Mouse (Mus musculus) forebrain, embryonic 10.5 days (tissue): ENCODE measurements around the gene A030014E15Rik. TPM values are rescaled to one million over a fixed set of nuclear protein-coding genes. Genes with fewer than 3 reads are reported as not detected.
"Not testable (repeated sequence)": the region's sequence is repeated elsewhere in the genome, so short reads cannot be mapped to it uniquely, and the experiment has no call there.

ENCODE experiments used
- DNase-seq: peaks from one replicate; pipeline ENCODE4 v3.0.0-alpha.2; 2017; ENCODE audit warnings: low spot score; ENCODE audit errors: extremely low spot score
- H3K27ac ChIP-seq: fragments of 300-500 bp; sonication (generic); 2 replicates; pipeline ENCODE4 v1.5.1; 2016; ENCODE audit warnings: mild to moderate bottlenecking
- H3K27me3 ChIP-seq: fragments of 300-500 bp; sonication (generic); 2 replicates; pipeline ENCODE4 v1.6.1; 2016; ENCODE audit warnings: mild to moderate bottlenecking; ENCODE audit not compliant: poor library complexity, severe bottlenecking
- H3K36me3 ChIP-seq: fragments of 300-500 bp; sonication (generic); replicated peaks from 2 replicates; pipeline ENCODE4 v1.6.1; 2016; ENCODE audit warnings: mild to moderate bottlenecking, moderate library complexity
- H3K4me1 ChIP-seq: fragments of 300-500 bp; sonication (generic); 2 replicates; pipeline ENCODE4 v1.6.1; 2016
- H3K4me3 ChIP-seq: fragments of 300-500 bp; sonication (generic); 2 replicates; pipeline ENCODE4 v1.5.1; 2016; ENCODE audit warnings: mild to moderate bottlenecking, moderate library complexity
- H3K9me3 ChIP-seq: fragments of 300-500 bp; sonication (generic); 2 replicates; pipeline ENCODE4 v1.6.1; 2016; ENCODE audit warnings: mild to moderate bottlenecking, moderate library complexity
- WGBS: fragments of 180-500 bp; shearing (Covaris S2); methylation state at CpG from one replicate; pipeline ENCODE4 v1.1.7; 2016; 5-methylcytosine and 5-hydroxymethylcytosine counted together
- polyA plus RNA-seq: library from polyadenylated mRNA; unstranded; fragments of >200 nt; fragmentation: Nextera tagmentation; extraction: Ambion mirVana; gene quantifications from 2 replicates; pipeline ENCODE4 v1.2.1, GENCODE M21; 2016

A030014E15Rik gene
- not detected in 2 replicates for polyA plus RNA-seq

- peaks cover under 1% of the 10 kb centered on the region; the same call in 1 of the 2 replicates for H3K4me1 ChIP-seq
- H3K9me3 ChIP-seq = peaks cover 5% of the 10 kb centered on the region; the same call in 1 of the 2 replicates
- WGBS = 84% methylated on average over 3 of the region's 6 CpGs
- DNase-seq = no peak
- H3K27me3 ChIP-seq = no peaks in the 10 kb centered on the region
- H3K4me3 ChIP-seq = no peak within 1 kb of the TSS
- no peak within 1 kb of the TSS for H3K27ac ChIP-seq
- H3K36me3 ChIP-seq = no peaks in the 10 kb centered on the region
Measured at GRCm38 (mm10) chr1:82924650-82925049, at the start of gene A030014E15Rik. A030014E15Rik (plus strand) TSS chr1:82924917.

GRCm38 (mm10) chr1:82879172-82879571 lies 45.5 kb upstream of the A030014E15Rik start:
- Histone ChIP-seq H3K36me3 (peaks cover 74% of the 10 kb centered on the region), H3K27ac (no peak overlapping the region), H3K27me3 (no peaks in the 10 kb centered on the region), H3K4me3 (no peak overlapping the region), H3K9me3 (no peaks in the 10 kb centered on the region), H3K4me1 (no peaks in the 10 kb centered on the region)
- no peak for DNase-seq
- 85% methylated on average over 2 of the region's 2 CpGs for WGBS

- DNase-seq = no peak
- H3K9me3 ChIP-seq = no peaks in the 10 kb centered on the region
- no peak overlapping the region for H3K4me3 ChIP-seq
- peaks cover 79% of the 10 kb centered on the region for H3K36me3 ChIP-seq
- no peaks in the 10 kb centered on the region for H3K27me3 ChIP-seq
- WGBS = 80% methylated on average over 8 of the region's 8 CpGs
- H3K4me1 ChIP-seq = no peaks in the 10 kb centered on the region
- no peak overlapping the region for H3K27ac ChIP-seq
Measured at GRCm38 (mm10) chr1:82880196-82880595, 44.5 kb upstream of the A030014E15Rik start.

- H3K27ac ChIP-seq = no peak overlapping the region
- no peaks in the 10 kb centered on the region for H3K4me1 ChIP-seq
- no peaks in the 10 kb centered on the region for H3K27me3 ChIP-seq
- no peaks in the 10 kb centered on the region for H3K9me3 ChIP-seq
- 96% methylated on average over 7 of the region's 7 CpGs for WGBS
- H3K36me3 ChIP-seq = peaks cover 75% of the 10 kb centered on the region
- no peak overlapping the region for H3K4me3 ChIP-seq
- DNase-seq = no peak
Measured at GRCm38 (mm10) chr1:82893269-82893668, 31.4 kb upstream of the A030014E15Rik start.

GRCm38 (mm10) chr1:82900567-82900966 lies 24.1 kb upstream of the A030014E15Rik start:
- Histone ChIP-seq H3K4me1 (no peaks in the 10 kb centered on the region; the same call in 1 of the 2 replicates), H3K9me3 (no peaks in the 10 kb centered on the region), H3K27me3 (no peaks in the 10 kb centered on the region), H3K36me3 (peaks cover 63% of the 10 kb centered on the region), H3K27ac (no peak overlapping the region), H3K4me3 (no peak overlapping the region)
- 94% methylated on average over 1 of the region's 1 CpGs for WGBS
- DNase-seq = no peak

GRCm38 (mm10) chr1:82901201-82901600 lies 23.5 kb upstream of the A030014E15Rik start:
- 93% methylated on average over 3 of the region's 3 CpGs for WGBS
- Histone ChIP-seq H3K27me3 (no peaks in the 10 kb centered on the region), H3K4me3 (no peak overlapping the region), H3K36me3 (peaks cover 59% of the 10 kb centered on the region), H3K9me3 (no peaks in the 10 kb centered on the region), H3K4me1 (no peaks in the 10 kb centered on the region; the same call in 1 of the 2 replicates), H3K27ac (no peak overlapping the region)
- DNase-seq = no peak

GRCm38 (mm10) chr1:82905886-82906285 lies 18.8 kb upstream of the A030014E15Rik start:
- Histone ChIP-seq H3K4me1 (no peaks in the 10 kb centered on the region; the same call in 1 of the 2 replicates), H3K4me3 (no peak overlapping the region), H3K27me3 (no peaks in the 10 kb centered on the region), H3K36me3 (peaks cover 31% of the 10 kb centered on the region), H3K27ac (no peak overlapping the region), H3K9me3 (no peaks in the 10 kb centered on the region)
- no peak for DNase-seq
- WGBS = 85% methylated on average over 3 of the region's 3 CpGs

- Histone ChIP-seq H3K4me1 (peaks cover 5% of the 10 kb centered on the region; the same call in 1 of the 2 replicates), H3K27me3 (no peaks in the 10 kb centered on the region), H3K4me3 (no peak within 1 kb of the TSS), H3K36me3 (0 out of 2 replicates have a peak, but pooled peaks cover 3% of the 10 kb centered on the region), H3K9me3 (no peaks in the 10 kb centered on the region), H3K27ac (no peak within 1 kb of the TSS)
- no peak for DNase-seq
- 96% methylated on average over 3 of the region's 3 CpGs for WGBS
Measured at GRCm38 (mm10) chr1:82913025-82913424, 11.7 kb upstream of the A030014E15Rik start, which contains the start of gene A030005L19Rik. A030005L19Rik (plus strand) TSS chr1:82913325.

- 92% methylated on average over 5 of the region's 5 CpGs for WGBS
- not testable (repeated sequence) for H3K27ac ChIP-seq, DNase-seq
Measured at GRCm38 (mm10) chr1:82913434-82913833, 11.3 kb upstream of the A030014E15Rik start.

GRCm38 (mm10) chr1:82930558-82930957 lies 5.8 kb downstream of the A030014E15Rik start:
- 88% methylated on average over 3 of the region's 3 CpGs for WGBS
- DNase-seq, H3K4me3 ChIP-seq, H3K4me1 ChIP-seq, H3K27ac ChIP-seq, H3K27me3 ChIP-seq, H3K36me3 ChIP-seq: not testable (repeated sequence)
- H3K9me3 ChIP-seq = peaks cover 14% of the 10 kb centered on the region; the same call in 1 of the 2 replicates

More at GRCm38 (mm10) chr1:82913434-82913833, 11.3 kb upstream of the A030014E15Rik start:
- not testable (repeated sequence) for H3K4me3 ChIP-seq, H3K4me1 ChIP-seq, H3K36me3 ChIP-seq, H3K9me3 ChIP-seq, H3K27me3 ChIP-seq

- H3K36me3 ChIP-seq, H3K27me3 ChIP-seq, DNase-seq, H3K4me3 ChIP-seq, H3K27ac ChIP-seq, H3K4me1 ChIP-seq: not testable (repeated sequence)
- no CpG with 5 or more reads among the region's 6 CpGs for WGBS
- peaks cover 14% of the 10 kb centered on the region; the same call in 1 of the 2 replicates for H3K9me3 ChIP-seq
Measured at GRCm38 (mm10) chr1:82931326-82931725, 6.6 kb downstream of the A030014E15Rik start, which contains the start of gene Gm6217. Gm6217 (minus strand) TSS chr1:82931399.

- H3K9me3 ChIP-seq = peaks cover 28% of the 10 kb centered on the region
- no peaks in the 10 kb centered on the region for H3K36me3 ChIP-seq
- H3K27me3 ChIP-seq = no peaks in the 10 kb centered on the region
- H3K4me3 ChIP-seq = no peak overlapping the region
- H3K4me1 ChIP-seq = no peaks in the 10 kb centered on the region
- WGBS = 92% methylated on average over 5 of the region's 5 CpGs
- no peak overlapping the region for H3K27ac ChIP-seq
- DNase-seq = no peak
Measured at GRCm38 (mm10) chr1:82938666-82939065, 13.9 kb downstream of the A030014E15Rik start.

- not testable (repeated sequence) for H3K4me1 ChIP-seq, H3K27ac ChIP-seq, H3K4me3 ChIP-seq, H3K36me3 ChIP-seq, DNase-seq, H3K27me3 ChIP-seq
- peaks cover 22% of the 10 kb centered on the region for H3K9me3 ChIP-seq
- 97% methylated on average over 2 of the region's 2 CpGs for WGBS
Measured at GRCm38 (mm10) chr1:82942505-82942904, 17.8 kb downstream of the A030014E15Rik start.
